Mouse (Mus musculus): ENCODE data around the gene Nudt17. TPM values are rescaled to one million over a fixed set of nuclear protein-coding genes. Genes with fewer than 3 reads are reported as not detected.

Nudt17 gene
- polyA plus RNA-seq, 1 experiment from 2014 or later, result 5.9 TPM

GRCm38 (mm10) chr3:96680269-96680956 is 27.9 kb downstream of the Nudt17 start:
- Histone ChIP-seq H3K4me2 (replicated peaks) (no peak overlapping the region), H3K4me1 (replicated peaks) (0 out of 2 replicates have a peak, but pooled peaks cover 4% of the 10 kb centered on the region), H3K27ac (no peak overlapping the region), H3K27me3 (replicated peaks) (peaks cover 10% of the 10 kb centered on the region), H3K9me3 (no peaks in the 10 kb centered on the region), H3K4me3 (replicated peaks) (no peak overlapping the region), H3K36me3 (no peaks in the 10 kb centered on the region), H3K9ac (no peak overlapping the region)
- 33% methylated on average over 12 of the region's 12 CpGs for WGBS
- no peak for ATAC-seq

DNA sequence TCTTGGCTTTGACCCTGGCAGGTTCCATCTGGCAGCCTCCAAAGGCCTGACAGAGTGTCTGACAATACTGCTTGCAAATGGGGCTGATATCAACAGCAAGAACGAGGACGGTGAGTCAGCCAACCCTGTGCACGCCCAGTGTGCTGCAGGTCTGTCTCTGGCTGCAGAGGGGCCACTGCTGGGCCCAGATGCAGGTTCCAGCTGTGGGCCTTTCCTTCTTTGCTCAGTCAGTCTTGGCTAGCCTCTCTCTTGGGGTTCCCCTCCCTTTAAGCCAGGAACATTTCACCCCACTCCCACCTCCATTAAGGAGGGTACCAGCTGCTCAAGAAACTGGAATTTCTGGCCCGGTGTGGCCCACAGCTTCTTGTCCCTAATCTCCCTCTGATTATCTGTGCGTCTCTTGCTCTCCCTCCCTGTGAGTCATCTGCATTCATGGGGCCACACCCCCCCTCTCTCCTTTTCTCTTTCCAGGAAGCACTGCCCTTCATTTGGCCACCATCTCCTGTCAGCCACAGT is 29.1 kb downstream of the Nudt17 start:
- peak; percentile 81 for ATAC-seq
- H3K4me2 ChIP-seq (replicated peaks), result no peak overlapping the region; the same call in 1 of the 2 replicates

DNA sequence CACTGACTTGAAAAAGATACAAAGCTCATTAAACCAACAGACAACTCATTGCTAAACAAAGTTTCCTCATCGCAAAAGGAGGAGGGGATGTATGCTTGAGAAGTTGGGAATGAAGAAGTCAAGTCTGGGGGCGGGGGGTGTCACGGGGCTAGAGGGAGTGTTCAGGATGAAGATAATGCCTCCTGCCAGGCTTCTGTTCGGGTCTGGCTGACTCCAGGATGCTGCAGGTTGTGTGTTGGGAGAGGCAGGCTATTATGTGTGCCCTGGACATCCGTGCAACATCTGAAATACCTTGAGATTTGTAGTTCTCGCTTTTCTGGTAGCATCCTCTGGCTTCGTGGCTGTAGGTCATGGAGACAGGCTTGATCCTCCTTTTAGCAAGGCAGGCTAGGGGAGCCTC is 29.9 kb downstream of the Nudt17 start:
- ATAC-seq, result no peak
- Histone ChIP-seq H3K9ac (no peak overlapping the region), H3K36me3 (no peaks in the 10 kb centered on the region), H3K9me3 (no peaks in the 10 kb centered on the region), H3K27me3 (replicated peaks) (0 out of 2 replicates have a peak, but pooled peaks cover 2% of the 10 kb centered on the region), H3K27ac (no peak overlapping the region), H3K4me2 (replicated peaks) (no peak overlapping the region), H3K4me3 (replicated peaks) (no peak overlapping the region), H3K4me1 (replicated peaks) (0 out of 2 replicates have a peak, but pooled peaks cover 7% of the 10 kb centered on the region)
- 68% methylated on average over 7 of the region's 7 CpGs for WGBS

More for the DNA sequence above, 29.1 kb downstream of the Nudt17 start:
- peaks cover 2% of the 10 kb centered on the region; the same call in 1 of the 2 replicates for H3K27me3 ChIP-seq (replicated peaks)
- no peak overlapping the region for H3K9ac ChIP-seq
- WGBS, result 25% methylated on average over 5 of the region's 5 CpGs
- 0 out of 2 replicates have a peak overlapping the region, but pooled peaks have one; percentile 38 for H3K27ac ChIP-seq
- no peaks in the 10 kb centered on the region for H3K9me3 ChIP-seq
- 0 out of 2 replicates have a peak, but pooled peaks cover 7% of the 10 kb centered on the region for H3K4me1 ChIP-seq (replicated peaks)
- H3K4me3 ChIP-seq (replicated peaks), result no peak overlapping the region
- H3K36me3 ChIP-seq, result no peaks in the 10 kb centered on the region

GRCm38 (mm10) chr3:96675690-96676089 is 32.7 kb downstream of the Nudt17 start:
- Histone ChIP-seq H3K9ac (no peak overlapping the region), H3K27ac (no peak overlapping the region), H3K4me1 (replicated peaks) (0 out of 2 replicates have a peak, but pooled peaks cover 7% of the 10 kb centered on the region), H3K36me3 (no peaks in the 10 kb centered on the region), H3K9me3 (no peaks in the 10 kb centered on the region), H3K4me2 (replicated peaks) (no peak overlapping the region), H3K4me3 (replicated peaks) (no peak overlapping the region), H3K27me3 (replicated peaks) (0 out of 2 replicates have a peak, but pooled peaks cover 2% of the 10 kb centered on the region)
- ATAC-seq, result peak; percentile 22
- WGBS, result 55% methylated on average over 3 of the region's 3 CpGs

- H3K27ac ChIP-seq, result no peak overlapping the region
- H3K9me3 ChIP-seq, result no peaks in the 10 kb centered on the region
- H3K9ac ChIP-seq, result no peak overlapping the region
- peaks cover 12% of the 10 kb centered on the region; the same call in 1 of the 2 replicates for H3K4me1 ChIP-seq (replicated peaks)
- no peaks in the 10 kb centered on the region for H3K27me3 ChIP-seq (replicated peaks)
- H3K36me3 ChIP-seq, result no peaks in the 10 kb centered on the region
- ATAC-seq, result 0 out of 2 replicates have a peak, but pooled peaks have one; percentile 3
- 71% methylated on average over 3 of the region's 3 CpGs for WGBS
- H3K4me2 ChIP-seq (replicated peaks), result no peak overlapping the region
- H3K4me3 ChIP-seq (replicated peaks), result no peak overlapping the region
Measured at GRCm38 (mm10) chr3:96675171-96675570, 33.2 kb downstream of the Nudt17 start.

GRCm38 (mm10) chr3:96674442-96674841 is 33.9 kb downstream of the Nudt17 start:
- WGBS, result 37% methylated on average over 8 of the region's 8 CpGs
- Histone ChIP-seq H3K9ac (no peak overlapping the region), H3K27me3 (replicated peaks) (no peaks in the 10 kb centered on the region), H3K4me2 (replicated peaks) (no peak overlapping the region), H3K4me3 (replicated peaks) (no peak overlapping the region), H3K36me3 (no peaks in the 10 kb centered on the region), H3K4me1 (replicated peaks) (peaks cover 12% of the 10 kb centered on the region; the same call in 1 of the 2 replicates), H3K27ac (no peak overlapping the region), H3K9me3 (no peaks in the 10 kb centered on the region)
- ATAC-seq, result no peak

DNA sequence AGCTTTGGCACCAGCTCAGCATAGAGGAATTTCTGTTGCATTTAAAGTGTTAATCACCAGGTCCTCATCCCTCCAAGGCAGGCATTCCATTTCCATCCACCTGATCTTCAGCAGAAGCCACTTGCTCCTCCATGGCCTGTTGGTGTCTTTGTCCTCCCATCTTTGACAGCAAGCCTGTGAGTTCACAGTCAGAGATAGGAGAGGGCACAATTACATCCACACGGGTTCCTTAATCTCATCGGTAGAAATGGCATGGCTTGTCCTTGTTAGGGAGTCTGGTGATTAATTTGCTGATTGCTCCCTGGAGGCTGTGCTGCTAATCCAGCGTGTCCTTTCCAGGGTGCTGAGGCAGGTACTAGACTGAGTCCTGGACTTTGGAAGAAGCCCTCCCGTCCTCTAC is 34.8 kb downstream of the Nudt17 start:
- Histone ChIP-seq H3K9me3 (no peaks in the 10 kb centered on the region), H3K4me3 (replicated peaks) (no peak overlapping the region), H3K4me2 (replicated peaks) (no peak overlapping the region), H3K27me3 (replicated peaks) (no peaks in the 10 kb centered on the region), H3K9ac (no peak overlapping the region), H3K36me3 (no peaks in the 10 kb centered on the region), H3K27ac (no peak overlapping the region), H3K4me1 (replicated peaks) (peaks cover 12% of the 10 kb centered on the region; the same call in 1 of the 2 replicates)
- ATAC-seq, result no peak
- 78% methylated on average over 4 of the region's 4 CpGs for WGBS

DNA sequence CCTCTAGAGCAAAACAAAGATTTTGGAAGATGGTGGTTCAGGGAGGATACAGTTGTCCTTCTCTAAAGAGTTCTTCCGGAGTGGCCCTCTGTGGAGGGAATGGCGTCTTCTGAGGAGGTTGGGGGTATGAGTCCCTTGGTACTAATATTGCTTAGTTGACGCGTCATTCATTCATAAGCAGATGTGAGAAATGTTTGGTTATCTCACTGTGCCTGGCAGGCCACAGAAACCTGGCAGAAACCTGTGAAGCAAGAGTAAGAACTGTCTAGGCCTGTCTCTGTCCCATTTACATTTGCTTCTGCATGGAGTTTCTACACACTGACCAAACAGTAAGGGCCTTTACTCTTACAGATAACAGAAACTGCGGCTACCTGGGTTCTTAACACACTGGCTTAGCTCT is 36.8 kb downstream of the Nudt17 start:
- ATAC-seq, result no peak
- no peaks in the 10 kb centered on the region for H3K27me3 ChIP-seq (replicated peaks)
- H3K4me3 ChIP-seq (replicated peaks), result no peak overlapping the region
- no peak overlapping the region for H3K4me2 ChIP-seq (replicated peaks)
- H3K27ac ChIP-seq, result no peak overlapping the region
- no peaks in the 10 kb centered on the region for H3K36me3 ChIP-seq
- 94% methylated on average over 5 of the region's 5 CpGs for WGBS
- peaks cover 12% of the 10 kb centered on the region; the same call in 1 of the 2 replicates for H3K4me1 ChIP-seq (replicated peaks)
- no peak overlapping the region for H3K9ac ChIP-seq
- no peaks in the 10 kb centered on the region for H3K9me3 ChIP-seq

DNA sequence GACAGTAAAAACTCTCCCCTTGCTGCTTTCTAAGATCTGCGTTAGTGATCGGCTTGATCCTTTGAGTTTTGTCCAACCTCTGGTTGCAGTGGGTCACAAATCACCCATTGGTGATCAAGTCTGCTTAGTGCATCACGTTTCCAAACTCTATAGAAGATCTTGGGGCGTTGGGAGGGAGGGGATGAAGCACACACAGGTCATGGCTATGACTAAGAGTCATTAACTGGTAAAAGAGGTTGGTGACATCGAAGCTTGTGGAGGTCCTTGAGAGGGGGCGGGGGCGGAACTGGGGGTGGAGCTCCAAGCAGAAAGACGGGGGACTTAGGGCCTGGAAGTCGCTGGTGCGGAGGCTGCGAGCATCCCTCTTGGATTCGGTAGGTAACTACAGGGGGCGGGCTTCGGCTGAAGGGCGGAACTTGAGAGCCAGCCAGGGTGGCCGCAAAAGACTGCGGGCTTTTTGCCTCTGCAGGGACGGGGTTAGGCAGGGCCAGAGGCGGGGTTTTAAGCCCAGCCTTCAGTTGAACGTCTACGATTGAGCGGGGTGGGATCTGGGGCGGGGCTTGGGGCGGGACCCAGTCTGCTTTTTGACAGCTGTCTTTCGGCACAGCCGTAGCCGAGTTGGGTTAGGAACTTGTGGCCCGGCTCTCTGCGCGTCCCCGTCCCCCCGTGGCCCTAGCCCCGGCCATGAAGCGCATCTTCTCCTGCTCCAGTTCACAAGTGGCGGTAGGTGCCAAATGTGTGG is 38.5 kb downstream of the Nudt17 start, which contains the start of gene Ankrd35:
TSS of gene Ankrd35 (plus strand) at position 405 of the 742 bp plus-strand sequence.
- H3K9ac ChIP-seq, result peak within 1 kb of the TSS; percentile 12

GRCm38 (mm10) chr3:96668424-96669067 is 39.8 kb downstream of the Nudt17 start:
- H3K27ac ChIP-seq, result no peak overlapping the region
- H3K27me3 ChIP-seq (replicated peaks), result no peaks in the 10 kb centered on the region
- H3K36me3 ChIP-seq, result no peaks in the 10 kb centered on the region
- no peak overlapping the region for H3K4me3 ChIP-seq (replicated peaks)
- no peak overlapping the region for H3K4me2 ChIP-seq (replicated peaks)
- no peaks in the 10 kb centered on the region for H3K9me3 ChIP-seq
- 88% methylated on average over 5 of the region's 5 CpGs for WGBS
- no peak overlapping the region for H3K9ac ChIP-seq
- H3K4me1 ChIP-seq (replicated peaks), result peaks cover 8% of the 10 kb centered on the region; the same call in 1 of the 2 replicates
- ATAC-seq, result no peak

More for the DNA sequence above, 38.5 kb downstream of the Nudt17 start, which contains the start of gene Ankrd35:
- Histone ChIP-seq H3K4me1 (replicated peaks) (peaks cover 8% of the 10 kb centered on the region; the same call in 1 of the 2 replicates), H3K36me3 (no peaks in the 10 kb centered on the region), H3K4me2 (replicated peaks) (peak within 1 kb of the TSS; percentile 87), H3K27me3 (replicated peaks) (no peaks in the 10 kb centered on the region), H3K9me3 (no peaks in the 10 kb centered on the region), H3K4me3 (replicated peaks) (peak within 1 kb of the TSS; percentile 39), H3K27ac (no peak within 1 kb of the TSS)
- 6% methylated on average over 35 of the region's 35 CpGs for WGBS
- peak; percentile 94 for ATAC-seq

- WGBS, result 38% methylated on average over 1 of the region's 1 CpGs
Measured at GRCm38 (mm10) chr3:96667316-96667715, 41.0 kb downstream of the Nudt17 start.

More at GRCm38 (mm10) chr3:96667316-96667715, 41.0 kb downstream of the Nudt17 start:
- H3K27ac ChIP-seq, result no peak overlapping the region
- peaks cover 13% of the 10 kb centered on the region; the same call in 1 of the 2 replicates for H3K4me1 ChIP-seq (replicated peaks)
- H3K9ac ChIP-seq, result no peak overlapping the region
- no peak overlapping the region for H3K4me2 ChIP-seq (replicated peaks)
- ATAC-seq, result no peak
- no peaks in the 10 kb centered on the region for H3K27me3 ChIP-seq (replicated peaks)
- no peaks in the 10 kb centered on the region for H3K36me3 ChIP-seq
- no peaks in the 10 kb centered on the region for H3K9me3 ChIP-seq
- no peak overlapping the region for H3K4me3 ChIP-seq (replicated peaks)

Data from intestine, embryonic 15.5 days (tissue).